ENCODE assay signal across 11 mouse cellular contexts in the genomic region with DNA sequence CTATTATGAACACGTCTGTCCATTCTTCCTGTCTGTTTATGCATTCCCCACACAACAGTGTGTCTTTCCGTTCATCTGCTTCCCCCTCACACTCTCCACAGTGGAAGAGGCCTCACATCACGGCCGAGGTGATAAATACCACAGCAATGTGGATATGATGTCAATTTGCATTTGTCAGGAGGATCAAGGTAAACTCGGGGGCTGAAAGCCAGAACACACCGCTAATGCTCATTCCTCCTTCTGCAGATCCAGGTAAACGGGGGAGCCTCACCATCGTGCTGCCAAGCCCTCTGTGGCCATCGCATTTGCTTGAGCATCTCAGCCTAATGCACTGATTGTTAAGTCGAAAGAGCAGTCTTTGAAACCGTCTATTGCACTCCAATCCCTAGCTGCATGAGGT. TPM values are rescaled to one million over a fixed set of nuclear protein-coding genes. Genes with fewer than 3 reads are reported as not detected.
A peak's percentile ranks its signal among the peaks of the same experiment; 100 is the strongest.
DNase-seq lines count a peak whose midpoint lies in the region; ATAC-seq lines count a peak whose summit lies in the region.
"Had no signal": no experiment of that assay in that cellular context is flagged by ENCODE, and none has a peak within 500 bp of the region (broad histone marks: within the 10 kb centered on the region; RNA-seq: fewer than 3 reads in every experiment).

No protein-coding gene starts in this region.

- peak overlapping the region; percentile 30 for H3K4me3 ChIP-seq in hindbrain, embryonic 14.5 days (replicated peaks; ENCODE audit: low read length)
- peak overlapping the region; percentile 37 for H3K4me3 ChIP-seq in midbrain, embryonic 12.5 days
- H3K4me3 ChIP-seq: left cerebral cortex, adult 2 months; myocyte had no signal

- peak overlapping the region; percentile 54 for H3K4me2 ChIP-seq in hindbrain, embryonic 14.5 days (replicated peaks)
- peak overlapping the region; percentile 54 for H3K4me2 ChIP-seq in midbrain, embryonic 12.5 days (replicated peaks)

- no peaks in the 10 kb centered on the region for H3K9me3 ChIP-seq in hindbrain, embryonic 14.5 days (ENCODE audit: control insufficient read depth, low read length)
- H3K9me3 ChIP-seq in midbrain, embryonic 12.5 days: no peaks in the 10 kb centered on the region

- peaks cover 15% of the 10 kb centered on the region; the same call in 1 of the 2 replicates for H3K4me1 ChIP-seq in hindbrain, embryonic 14.5 days (replicated peaks; ENCODE audit: control insufficient read depth, insufficient read depth, low read length)
- peaks cover 21% of the 10 kb centered on the region for H3K4me1 ChIP-seq in midbrain, embryonic 12.5 days

- peak; percentile 25 for DNase-seq in embryo, embryonic 10 days (ENCODE audit: low spot score)
- DNase-seq in embryo, embryonic 10.5 days (ENCODE audit: low spot score): no peak
- peak; percentile 34 for DNase-seq in embryo, embryonic 9.5 days (ENCODE audit: extremely low spot score)
- DNase-seq in hindbrain, embryonic 14.5 days (ENCODE audit: low spot score): peak; percentile 35
- no peak for DNase-seq in gastrocnemius, postnatal 4 days (ENCODE audit: low spot score in 2 of 2)
- no peak for DNase-seq in natural killer cell, adult 2 months (ENCODE audit: low spot score in 2 of 2)

- no peak overlapping the region for H3K27ac ChIP-seq in hindbrain, embryonic 14.5 days
- peak overlapping the region; percentile 70 for H3K27ac ChIP-seq in midbrain, embryonic 12.5 days (replicated peaks)
- H3K27ac ChIP-seq: left cerebral cortex, adult 2 months had no signal

- WGBS in hindbrain, embryonic 14.5 days: 3% methylated on average over 11 of the region's 11 CpGs
- WGBS in midbrain, embryonic 12.5 days: 4% methylated on average over 11 of the region's 11 CpGs

- H3K27me3 ChIP-seq in hindbrain, embryonic 14.5 days (ENCODE audit: control insufficient read depth, insufficient read depth, low read length): peaks cover 39% of the 10 kb centered on the region
- peaks cover 59% of the 10 kb centered on the region for H3K27me3 ChIP-seq in midbrain, embryonic 12.5 days

- H3K36me3 ChIP-seq in hindbrain, embryonic 14.5 days (replicated peaks; ENCODE audit: control insufficient read depth, insufficient read depth): no peaks in the 10 kb centered on the region
- no peaks in the 10 kb centered on the region for H3K36me3 ChIP-seq in midbrain, embryonic 12.5 days

- ATAC-seq in hindbrain, embryonic 14.5 days (ENCODE audit: low FRiP score): no peak
- peak; percentile 77 for ATAC-seq in midbrain, embryonic 12.5 days (ENCODE audit: low FRiP score, low read depth)
- no peak for ATAC-seq in frontal cortex, adult (ENCODE audit: low TSS enrichment)

- peak overlapping the region; percentile 7; the same call in 1 of the 2 replicates for H3K9ac ChIP-seq in hindbrain, embryonic 14.5 days
- no peak overlapping the region for H3K9ac ChIP-seq in midbrain, embryonic 12.5 days (replicated peaks)

RNA-seq across cellular contexts. Expression of gene Gm9376, which starts 56.1 kb away (rescaled TPM):
- not detected in 2 replicates for polyA plus RNA-seq in hindbrain, embryonic 14.5 days (2014; fragmentation: Nextera tagmentation; extraction: Ambion mirVana)
- polyA plus RNA-seq in midbrain, embryonic 12.5 days (2016; fragmentation: Nextera tagmentation; extraction: Ambion mirVana): not detected in 2 replicates
- total RNA-seq in gastrocnemius, postnatal 4 days (2021): not detected
- total RNA-seq: gastrocnemius, adult 18-20 months; left cerebral cortex, adult 2 months had no signal
- polyA plus RNA-seq: myocyte had no signal

Comparison
In these comparisons a context has a peak if more than half of its experiments do, and no peak if none do; other contexts are left out.
1. DNase-seq: peak in embryo, embryonic 10 days (single experiment), embryo, embryonic 9.5 days (single experiment) and hindbrain, embryonic 14.5 days (single experiment); none in embryo, embryonic 10.5 days (single experiment), gastrocnemius, postnatal 4 days (0 of 2) and natural killer cell, adult 2 months (0 of 2).